Mouse (Mus musculus): ENCODE measurements around the gene 2510039O18Rik.

GRCm38 (mm10) chr4:147896411-147896810 lies 44.3 kb upstream of the 2510039O18Rik start:
- TF ChIP-seq CTCF (IDR thresholded peaks at IDR 0.05; ENCODE audit: low read depth), result no peak
- TF ChIP-seq EP300 (IDR thresholded peaks at IDR 0.05; ENCODE audit: low read depth), result no peak

Measured in heart, postnatal 0 days (tissue).